Mouse (Mus musculus) liver, embryonic 11.5 days (tissue): ENCODE results near the gene Dnah5. TPM values are rescaled to one million over a fixed set of nuclear protein-coding genes. Genes with fewer than 3 reads are reported as not detected.

Source experiments
- ATAC-seq: fragments of 200-750 bp; cut with Nextera tagmentation; replicated peaks from 2 replicates; pipeline ENCODE4 v1.8.0; 2017; ENCODE audit warnings: moderate number of reproducible peaks, mild to moderate bottlenecking, moderate TSS enrichment, moderate library complexity; ENCODE audit not compliant: low FRiP score
- DNase-seq: peaks from one replicate; pipeline ENCODE4 v3.0.0-alpha.2; 2017; ENCODE audit warnings: low spot score
- H3K27ac ChIP-seq: fragments of 300-500 bp; sonication (generic); 2 replicates; pipeline ENCODE4 v1.5.1; 2014; ENCODE audit warnings: mild to moderate bottlenecking, low read depth, low read length, control low read depth
- H3K27me3 ChIP-seq: fragments of 300-500 bp; sonication (generic); replicated peaks from 2 replicates; pipeline ENCODE4 v1.6.1; 2014; ENCODE audit warnings: low read length, mixed read lengths; ENCODE audit not compliant: control insufficient read depth, insufficient read depth
- H3K36me3 ChIP-seq: fragments of 300-500 bp; sonication (generic); 2 replicates; pipeline ENCODE4 v1.6.1; 2014; ENCODE audit warnings: mild to moderate bottlenecking, low read length, moderate library complexity, mixed read lengths; ENCODE audit not compliant: control insufficient read depth, insufficient read depth
- H3K4me1 ChIP-seq: fragments of 300-500 bp; sonication (generic); replicated peaks from 2 replicates; pipeline ENCODE4 v1.6.1; 2014; ENCODE audit warnings: low read length, mixed read lengths; ENCODE audit not compliant: control insufficient read depth, insufficient read depth
- H3K4me2 ChIP-seq: fragments of 300-500 bp; sonication (generic); 2 replicates; pipeline ENCODE4 v1.6.1; 2014; ENCODE audit warnings: mild to moderate bottlenecking, control low read depth, moderate library complexity
- H3K4me3 ChIP-seq: fragments of 300-500 bp; sonication (generic); 2 replicates; pipeline ENCODE4 v1.5.1; 2014; ENCODE audit warnings: low read depth, low read length, control low read depth
- H3K9ac ChIP-seq: fragments of 300-500 bp; sonication (generic); 2 replicates; pipeline ENCODE4 v1.6.1; 2014; ENCODE audit warnings: low read depth, low read length, control low read depth
- H3K9me3 ChIP-seq: fragments of 300-500 bp; sonication (generic); 2 replicates; pipeline ENCODE4 v1.6.1; 2016; ENCODE audit warnings: low read length, inconsistent platforms, mixed read lengths; ENCODE audit not compliant: control insufficient read depth
- WGBS: fragments of 180-500 bp; shearing (Covaris S2); extraction: QIAGEN DNeasy Blood & Tissue Kit; methylation state at CpG from one replicate; pipeline ENCODE4 v1.1.7; 2014; 5-methylcytosine and 5-hydroxymethylcytosine counted together
- polyA plus RNA-seq: library from polyadenylated mRNA; unstranded; fragments of >200 nt; fragmentation: Nextera tagmentation; extraction: Ambion mirVana; gene quantifications from 2 replicates; pipeline ENCODE4 v1.2.1, GENCODE M21; 2014

The Dnah5 gene
- polyA plus RNA-seq, 1 experiment from 2014 or later = 0.01 TPM

DNA sequence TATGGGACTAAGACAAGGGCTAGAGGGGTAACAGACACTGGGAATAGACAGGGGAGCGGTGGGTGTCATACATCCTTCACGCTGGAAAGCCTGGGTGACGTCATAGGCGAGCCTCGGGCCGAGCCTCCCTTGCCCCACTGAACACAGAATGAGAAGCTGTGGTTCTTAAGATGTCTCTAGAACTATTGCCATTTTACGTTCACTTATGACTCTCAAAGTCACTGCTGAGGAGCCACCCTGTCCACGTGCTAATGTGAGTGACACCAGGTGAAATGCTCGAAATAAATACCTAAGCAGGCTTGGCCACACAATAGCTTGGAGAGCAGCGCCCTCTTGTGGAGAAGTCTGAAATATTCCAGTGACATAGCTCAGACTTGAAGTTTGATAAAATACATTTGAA is 21.7 kb upstream of the Dnah5 start:
- Histone ChIP-seq H3K4me3 (0 out of 2 replicates have a peak overlapping the region, but pooled peaks have one; percentile 21), H3K4me1 (no peaks in the 10 kb centered on the region), H3K9ac (no peak overlapping the region), H3K27me3 (no peaks in the 10 kb centered on the region), H3K9me3 (no peaks in the 10 kb centered on the region), H3K4me2 (peak overlapping the region; percentile 64), H3K36me3 (no peaks in the 10 kb centered on the region), H3K27ac (no peak overlapping the region)
- 10% methylated on average over 10 of the region's 10 CpGs for WGBS
- DNase-seq (peak; percentile 59), ATAC-seq (0 out of 2 replicates have a peak, but pooled peaks have one; percentile 31)

- Histone ChIP-seq H3K27ac (no peak overlapping the region), H3K9me3 (no peaks in the 10 kb centered on the region), H3K4me3 (no peak overlapping the region), H3K4me1 (no peaks in the 10 kb centered on the region), H3K4me2 (no peak overlapping the region), H3K27me3 (no peaks in the 10 kb centered on the region), H3K36me3 (no peaks in the 10 kb centered on the region), H3K9ac (no peak overlapping the region)
- DNase-seq (no peak), ATAC-seq (no peak)
- WGBS = 47% methylated on average over 3 of the region's 3 CpGs
Observed at GRCm38 (mm10) chr15:28182567-28182966, 21.0 kb upstream of the Dnah5 start.

- Histone ChIP-seq H3K27ac (no peak overlapping the region), H3K9ac (no peak overlapping the region), H3K4me3 (no peak overlapping the region), H3K4me2 (no peak overlapping the region), H3K36me3 (no peaks in the 10 kb centered on the region), H3K4me1 (no peaks in the 10 kb centered on the region), H3K27me3 (no peaks in the 10 kb centered on the region), H3K9me3 (no peaks in the 10 kb centered on the region)
- ATAC-seq (peak; percentile 31; the same call in 1 of the 2 replicates), DNase-seq (peak; percentile 57)
- WGBS = 24% methylated on average over 22 of the region's 22 CpGs
Observed at GRCm38 (mm10) chr15:28187472-28188360, 15.8 kb upstream of the Dnah5 start.

GRCm38 (mm10) chr15:28188361-28189011 is 15.1 kb upstream of the Dnah5 start:
- ATAC-seq = no peak
- WGBS = 66% methylated on average over 11 of the region's 11 CpGs
- Histone ChIP-seq H3K36me3 (no peaks in the 10 kb centered on the region), H3K4me2 (no peak overlapping the region), H3K27ac (no peak overlapping the region), H3K27me3 (no peaks in the 10 kb centered on the region), H3K9me3 (no peaks in the 10 kb centered on the region), H3K4me3 (no peak overlapping the region), H3K9ac (no peak overlapping the region), H3K4me1 (no peaks in the 10 kb centered on the region)
- DNase-seq = no peak

- ATAC-seq = no peak
- Histone ChIP-seq H3K36me3 (no peaks in the 10 kb centered on the region), H3K9me3 (no peaks in the 10 kb centered on the region), H3K9ac (no peak overlapping the region), H3K27ac (no peak overlapping the region), H3K27me3 (no peaks in the 10 kb centered on the region), H3K4me3 (no peak overlapping the region), H3K4me2 (peak overlapping the region; percentile 16; the same call in 1 of the 2 replicates), H3K4me1 (no peaks in the 10 kb centered on the region)
- 26% methylated on average over 12 of the region's 12 CpGs for WGBS
- DNase-seq = no peak
Observed at GRCm38 (mm10) chr15:28189668-28190067, 13.9 kb upstream of the Dnah5 start.

GRCm38 (mm10) chr15:28198609-28199008 is 4.9 kb upstream of the Dnah5 start:
- H3K36me3 ChIP-seq = no peaks in the 10 kb centered on the region
- H3K9ac ChIP-seq = no peak overlapping the region
- H3K27me3 ChIP-seq = no peaks in the 10 kb centered on the region
- no peak overlapping the region for H3K4me3 ChIP-seq
- DNase-seq (no peak), ATAC-seq (no peak)
- H3K4me1 ChIP-seq = no peaks in the 10 kb centered on the region
- no peak overlapping the region for H3K27ac ChIP-seq
- H3K4me2 ChIP-seq = no peak overlapping the region
- 51% methylated on average over 4 of the region's 4 CpGs for WGBS
- H3K9me3 ChIP-seq = no peaks in the 10 kb centered on the region

DNA sequence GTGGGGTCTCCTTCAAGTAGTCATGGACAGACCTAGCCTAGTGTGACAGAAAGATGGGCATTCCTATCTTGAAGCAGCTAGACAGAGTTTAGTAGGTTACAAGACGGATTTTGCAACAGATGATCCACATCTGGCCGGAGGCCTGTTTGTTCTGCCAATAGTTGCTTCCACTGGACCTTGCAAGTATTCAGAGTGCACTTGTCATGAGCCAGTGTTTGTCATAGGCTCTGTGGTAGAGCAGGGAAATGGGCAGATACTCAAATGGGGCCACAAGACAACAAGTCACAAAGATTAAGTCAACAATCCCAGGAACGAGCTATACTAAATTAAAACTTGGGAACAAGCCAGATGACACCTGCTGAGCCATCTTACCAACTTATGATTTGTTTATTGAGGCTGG is 1.1 kb downstream of the Dnah5 start:
- 73% methylated on average over 3 of the region's 3 CpGs for WGBS
- Histone ChIP-seq H3K4me3 (no peak overlapping the region), H3K9me3 (no peaks in the 10 kb centered on the region), H3K4me1 (no peaks in the 10 kb centered on the region), H3K4me2 (no peak overlapping the region), H3K27me3 (no peaks in the 10 kb centered on the region), H3K9ac (no peak overlapping the region), H3K36me3 (no peaks in the 10 kb centered on the region), H3K27ac (no peak overlapping the region)
- DNase-seq = no peak
- ATAC-seq = no peak

DNA sequence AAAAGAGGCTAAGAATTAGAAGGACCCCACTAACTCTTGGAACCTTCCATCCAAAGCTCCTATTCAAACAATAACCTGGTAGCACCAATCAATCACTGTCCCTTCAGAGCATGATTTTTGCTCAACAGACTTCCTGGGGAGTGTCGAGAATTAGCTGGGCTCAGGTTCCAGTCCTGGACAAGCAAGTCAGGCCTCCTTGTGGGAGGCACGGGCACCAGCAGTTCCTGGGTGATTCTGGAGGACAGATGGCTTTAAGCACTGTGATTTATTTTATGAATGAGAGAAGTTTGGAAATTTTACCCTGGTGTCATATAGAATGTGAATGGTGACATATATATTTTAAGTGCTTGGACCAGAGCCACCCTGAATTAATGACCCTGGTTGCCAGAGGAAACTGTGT is 4.0 kb downstream of the Dnah5 start:
- Histone ChIP-seq H3K9me3 (no peaks in the 10 kb centered on the region), H3K4me2 (no peak overlapping the region), H3K36me3 (no peaks in the 10 kb centered on the region), H3K27me3 (no peaks in the 10 kb centered on the region), H3K9ac (no peak overlapping the region), H3K4me3 (no peak overlapping the region), H3K4me1 (no peaks in the 10 kb centered on the region), H3K27ac (no peak overlapping the region)
- DNase-seq (no peak), ATAC-seq (no peak)
- 41% methylated on average over 2 of the region's 2 CpGs for WGBS
